Mouse (Mus musculus) C2C12 (cell line): Measurements from ENCODE around the gene Fjx1. TPM values are rescaled to one million over a fixed set of nuclear protein-coding genes. Genes with fewer than 3 reads are reported as not detected.

Experiments
- H3K27me3 ChIP-seq: one replicate; pipeline ENCODE4 v1.6.1; 2011; ENCODE audit not compliant: control insufficient read depth, insufficient read depth, insufficient read length
- H3K36me3 ChIP-seq: one replicate; pipeline ENCODE4 v1.6.1; 2011; ENCODE audit not compliant: control insufficient read depth, insufficient read depth
- H3K4me3 ChIP-seq: one replicate; pipeline ENCODE4 v1.5.1; 2011; ENCODE audit warnings: mild to moderate bottlenecking, control low read depth; ENCODE audit not compliant: poor library complexity, insufficient read depth, severe bottlenecking
- H3K79me2 ChIP-seq: one replicate; pipeline ENCODE4 v1.6.1; 2011; ENCODE audit not compliant: control insufficient read depth, insufficient read depth
- H3K79me3 ChIP-seq: one replicate; pipeline ENCODE4 v1.6.1; 2011; ENCODE audit warnings: low read depth, control low read depth
- H3ac ChIP-seq: one replicate; pipeline ENCODE3; 2011; ENCODE audit warnings: low read depth; ENCODE audit not compliant: control insufficient read depth, insufficient read length
- CEBPB ChIP-seq: IDR thresholded peaks from one replicate; pipeline ENCODE4 v1.6.1; 2011; ENCODE audit warnings: low read depth, mild to moderate bottlenecking, control low read depth, moderate library complexity
- CTCF ChIP-seq: IDR thresholded peaks from one replicate; pipeline ENCODE4 v1.5.1; 2011; ENCODE audit not compliant: control insufficient read depth, insufficient read depth, insufficient read length
- FOSL1 ChIP-seq: IDR thresholded peaks from one replicate; pipeline ENCODE4 v1.8.0; 2011; ENCODE audit warnings: mild to moderate bottlenecking, low read length; ENCODE audit not compliant: poor library complexity, insufficient read depth, severe bottlenecking
- MAX ChIP-seq: IDR thresholded peaks from one replicate; pipeline ENCODE4 v1.6.1; 2011; ENCODE audit warnings: mild to moderate bottlenecking, control low read depth
- MYOD1 ChIP-seq: IDR thresholded peaks from one replicate; pipeline ENCODE4 v1.6.1; 2011; ENCODE audit warnings: low read depth; ENCODE audit not compliant: control insufficient read depth, insufficient read length
- MYOG ChIP-seq: IDR thresholded peaks from one replicate; pipeline ENCODE4 v1.6.1; 2011; ENCODE audit not compliant: control insufficient read depth, insufficient read length; ENCODE audit errors: extremely low read depth
- USF1 ChIP-seq: IDR thresholded peaks from one replicate; pipeline ENCODE4 v1.6.1; 2011; ENCODE audit warnings: low read depth, mild to moderate bottlenecking, control low read depth, moderate library complexity
- polyA plus RNA-seq: library from polyadenylated mRNA; unstranded; fragments of >200 nt; fragmentation: generic; extraction: Trizol; gene quantifications from one replicate; pipeline ENCODE4 v1.2.1, GENCODE M21; 2012; ENCODE audit warnings: missing spikeins

Fjx1 gene
- polyA plus RNA-seq, 1 experiment = 0.70 TPM

DNA sequence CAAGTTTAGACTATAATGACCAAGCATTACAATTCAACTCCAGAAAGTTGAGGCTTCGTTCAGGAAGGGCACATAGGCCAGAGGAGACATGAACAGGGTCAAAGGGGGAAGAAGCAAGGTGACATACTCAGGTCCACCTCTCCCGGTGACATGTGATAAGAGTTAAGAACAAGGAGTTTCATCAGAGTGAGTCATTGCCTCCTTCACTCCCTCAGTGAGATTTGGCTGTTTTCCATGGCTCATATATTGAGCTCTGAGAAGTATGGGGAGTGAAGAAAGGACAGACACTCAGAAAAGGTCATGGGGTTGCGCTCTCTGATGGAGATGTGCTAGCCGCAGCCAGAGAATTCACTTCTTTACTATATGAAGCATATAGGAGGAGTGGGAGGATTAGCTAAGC is 41.7 kb downstream of the Fjx1 start:
- TF ChIP-seq MYOG = no peak
- TF ChIP-seq CTCF = no peak
- no peak for TF ChIP-seq MYOD1
- TF ChIP-seq CEBPB = no peak
- no peak for TF ChIP-seq USF1
- TF ChIP-seq FOSL1 = no peak
- no peak for TF ChIP-seq MAX
- Histone ChIP-seq H3K36me3 (no peaks in the 10 kb centered on the region), H3K4me3 (no peak overlapping the region), H3K79me3 (no peaks in the 10 kb centered on the region), H3K27me3 (peaks cover 5% of the 10 kb centered on the region), H3ac (no peak overlapping the region), H3K79me2 (no peaks in the 10 kb centered on the region)

DNA sequence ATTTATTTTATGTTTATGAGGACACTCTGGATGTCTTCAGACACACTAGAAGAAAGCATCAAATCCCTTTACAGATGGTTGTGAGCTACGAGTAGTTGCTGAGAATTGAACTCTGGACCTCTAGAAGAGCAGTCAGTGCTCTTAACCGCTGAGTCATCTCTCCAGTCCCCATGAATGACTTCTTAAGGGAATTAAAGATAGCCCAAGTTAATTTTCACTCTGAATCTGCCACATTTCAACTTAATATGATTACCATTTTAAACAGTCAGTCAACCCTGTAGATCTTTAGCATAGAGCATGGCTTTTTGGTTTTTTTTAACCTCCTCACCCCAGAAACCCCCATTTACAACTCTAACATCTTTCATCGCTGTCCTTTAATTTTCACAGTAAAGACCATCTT is 42.6 kb downstream of the Fjx1 start:
- Histone ChIP-seq H3K79me3 (no peaks in the 10 kb centered on the region), H3K79me2 (no peaks in the 10 kb centered on the region), H3K27me3 (peaks cover 5% of the 10 kb centered on the region), H3ac (no peak overlapping the region), H3K4me3 (no peak overlapping the region), H3K36me3 (no peaks in the 10 kb centered on the region)
- TF ChIP-seq MYOD1 (no peak), MYOG (no peak), CEBPB (no peak), MAX (no peak), USF1 (no peak), FOSL1 (no peak)

DNA sequence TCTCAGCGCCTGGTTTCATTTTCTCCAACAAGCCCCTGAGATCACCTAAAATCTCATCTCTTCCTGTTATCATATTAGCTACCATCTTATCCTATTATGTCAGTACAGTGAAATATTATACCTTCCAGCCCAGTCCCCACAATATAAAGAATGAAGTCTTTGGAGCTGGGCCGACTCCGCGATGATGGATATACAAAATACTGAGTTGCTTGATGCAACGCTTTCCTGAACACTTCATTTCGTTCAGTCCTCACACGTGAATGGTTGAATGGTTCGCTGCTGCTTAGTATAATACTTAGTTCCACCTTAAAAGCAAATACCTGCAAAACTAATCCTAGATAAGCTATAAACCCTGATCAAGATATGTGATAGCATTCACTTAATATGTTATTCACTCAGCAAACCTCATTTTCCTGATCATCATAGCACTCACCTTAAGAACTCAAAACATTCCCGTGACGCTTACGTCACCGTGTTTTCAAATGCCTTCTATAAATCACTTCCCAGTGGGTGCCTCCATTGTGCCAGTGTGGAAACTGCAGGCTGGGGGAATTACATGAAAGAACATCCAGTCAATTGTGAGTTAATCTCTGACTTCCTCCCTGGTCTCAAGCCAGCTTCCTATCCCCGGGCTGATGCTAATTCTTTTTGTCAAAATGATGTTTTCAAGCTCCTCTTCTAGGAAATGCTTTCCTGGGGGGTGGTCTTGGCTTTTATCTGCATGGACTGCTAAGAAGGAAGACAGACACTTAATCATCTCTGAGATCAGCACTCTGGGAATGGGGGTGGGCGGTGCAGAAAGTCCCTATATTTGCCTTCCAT is 44.7 kb downstream of the Fjx1 start, which contains the start of gene Trim44:
Gene Trim44, minus strand, starts transcription at position 466 of the 822 bp plus-strand sequence.
- TF ChIP-seq CEBPB = no peak
- no peak for TF ChIP-seq MYOD1
- no peak for TF ChIP-seq USF1
- no peak for TF ChIP-seq MAX
- TF ChIP-seq FOSL1 = no peak
- no peak for TF ChIP-seq CTCF
- no peak for TF ChIP-seq MYOG
- no peaks in the 10 kb centered on the region for H3K27me3 ChIP-seq
- H3K79me3 ChIP-seq = no peaks in the 10 kb centered on the region
- H3K4me3 ChIP-seq = peak within 1 kb of the TSS; percentile 11
- H3ac ChIP-seq = no peak within 1 kb of the TSS
- no peaks in the 10 kb centered on the region for H3K36me3 ChIP-seq
- H3K79me2 ChIP-seq = no peaks in the 10 kb centered on the region

DNA sequence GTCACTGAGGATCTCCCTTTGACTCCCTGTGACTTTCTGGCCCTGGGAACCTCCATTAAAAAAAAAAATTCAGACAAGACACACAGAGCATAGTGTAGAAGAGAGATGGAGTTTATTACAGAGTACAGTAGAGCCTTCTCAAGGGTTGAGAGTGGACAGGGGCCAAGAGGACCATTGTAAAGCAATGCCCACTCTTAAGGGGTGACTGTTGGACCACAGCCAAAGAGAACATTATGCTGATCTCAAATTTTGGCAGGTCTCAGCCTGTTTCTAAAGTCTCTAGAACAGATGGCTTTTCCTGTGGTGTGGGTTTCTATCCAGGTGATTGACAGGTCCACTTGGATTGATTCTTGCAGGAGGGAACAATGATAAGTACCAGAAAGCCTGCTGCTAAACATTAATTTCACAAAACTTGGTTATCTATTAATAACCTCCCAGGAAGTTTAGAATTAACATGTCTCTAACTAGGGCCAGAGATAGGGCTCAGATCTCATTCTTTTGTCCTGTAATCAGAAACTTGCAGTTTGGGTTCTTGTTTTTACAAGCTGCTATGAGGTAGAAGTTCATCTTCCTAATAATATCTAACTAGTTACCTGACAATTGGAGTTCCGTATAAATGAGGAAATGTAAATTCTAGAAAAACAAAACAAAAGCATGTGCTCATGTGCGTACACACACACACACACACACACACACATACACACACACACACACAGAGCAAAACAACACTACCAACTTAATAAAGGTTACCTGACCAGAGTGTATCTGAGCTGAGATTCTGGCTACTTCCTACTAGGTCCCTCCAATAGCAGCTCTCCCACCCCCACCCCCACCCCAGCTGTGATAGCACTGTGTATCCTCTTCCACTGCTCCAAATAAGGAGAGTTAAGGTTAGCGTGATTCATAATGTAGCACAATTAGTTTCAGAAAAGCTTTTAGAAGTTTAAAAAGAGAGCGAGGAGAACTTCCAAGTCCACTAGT is 45.7 kb downstream of the Fjx1 start:
- no peak for TF ChIP-seq CEBPB
- no peak for TF ChIP-seq MYOD1
- TF ChIP-seq USF1 = no peak
- TF ChIP-seq MYOG = no peak
- TF ChIP-seq FOSL1 = no peak
- no peak for TF ChIP-seq MAX
- TF ChIP-seq CTCF = no peak
- Histone ChIP-seq H3K79me2 (no peaks in the 10 kb centered on the region), H3K27me3 (no peaks in the 10 kb centered on the region), H3ac (no peak overlapping the region), H3K36me3 (no peaks in the 10 kb centered on the region), H3K79me3 (no peaks in the 10 kb centered on the region), H3K4me3 (no peak overlapping the region)

- H3K4me3 ChIP-seq = no peak overlapping the region
- no peak overlapping the region for H3ac ChIP-seq
- peaks cover 12% of the 10 kb centered on the region for H3K79me3 ChIP-seq
- H3K79me2 ChIP-seq = peaks cover 14% of the 10 kb centered on the region
- TF ChIP-seq USF1 (no peak), MYOG (no peak), MAX (no peak), FOSL1 (no peak), CTCF (no peak), MYOD1 (no peak), CEBPB (no peak)
- no peaks in the 10 kb centered on the region for H3K27me3 ChIP-seq
- H3K36me3 ChIP-seq = no peaks in the 10 kb centered on the region
These were observed 48.3 kb downstream of the Fjx1 start for GRCm38 (mm10) chr2:102403982-102404381.

GRCm38 (mm10) chr2:102403306-102403705 is 49.0 kb downstream of the Fjx1 start:
- Histone ChIP-seq H3K79me2 (peaks cover 21% of the 10 kb centered on the region), H3K36me3 (no peaks in the 10 kb centered on the region), H3K79me3 (peaks cover 17% of the 10 kb centered on the region), H3ac (no peak overlapping the region), H3K27me3 (no peaks in the 10 kb centered on the region), H3K4me3 (no peak overlapping the region)
- TF ChIP-seq USF1 (no peak), MAX (no peak), FOSL1 (no peak), CTCF (no peak), MYOD1 (no peak), CEBPB (no peak), MYOG (no peak)
